Mouse (Mus musculus) intestine, postnatal 0 days (tissue): ENCODE results near the gene Mtss1l. TPM values are rescaled to one million over a fixed set of nuclear protein-coding genes. Genes with fewer than 3 reads are reported as not detected.

Experiments
- ATAC-seq: fragments of 200-750 bp; cut with Nextera tagmentation; 2 replicates; pipeline ENCODE4 v1.8.0; 2017; ENCODE audit warnings: mild to moderate bottlenecking, moderate TSS enrichment, moderate library complexity
- H3K27ac ChIP-seq: fragments of 300-500 bp; sonication (generic); 2 replicates; pipeline ENCODE4 v1.5.1; 2014; ENCODE audit warnings: mild to moderate bottlenecking, low read depth, low read length, moderate library complexity
- H3K27me3 ChIP-seq: fragments of 300-500 bp; sonication (generic); replicated peaks from 2 replicates; pipeline ENCODE4 v1.6.1; 2014; ENCODE audit warnings: low read length, mixed read lengths; ENCODE audit not compliant: control insufficient read depth, insufficient read depth
- H3K36me3 ChIP-seq: fragments of 300-500 bp; sonication (generic); 2 replicates; pipeline ENCODE4 v1.6.1; 2014; ENCODE audit warnings: mild to moderate bottlenecking, moderate library complexity; ENCODE audit not compliant: control insufficient read depth, insufficient read depth
- H3K4me1 ChIP-seq: fragments of 300-500 bp; sonication (generic); replicated peaks from 2 replicates; pipeline ENCODE4 v1.6.1; 2014; ENCODE audit warnings: antibody characterized with exemption, low read length, mixed read lengths; ENCODE audit not compliant: control insufficient read depth, insufficient read depth
- H3K4me2 ChIP-seq: fragments of 300-500 bp; sonication (generic); replicated peaks from 2 replicates; pipeline ENCODE4 v1.6.1; 2014; ENCODE audit warnings: low read depth, mild to moderate bottlenecking, moderate library complexity
- H3K4me3 ChIP-seq: fragments of 300-500 bp; sonication (generic); 2 replicates; pipeline ENCODE4 v1.5.1; 2014; ENCODE audit warnings: low read depth, low read length
- H3K9ac ChIP-seq: fragments of 300-500 bp; sonication (generic); 2 replicates; pipeline ENCODE4 v1.6.1; 2014; ENCODE audit warnings: mild to moderate bottlenecking, low read depth, low read length
- H3K9me3 ChIP-seq: fragments of 300-500 bp; sonication (generic); 2 replicates; pipeline ENCODE4 v1.6.1; 2016; ENCODE audit warnings: mixed run types; ENCODE audit not compliant: control insufficient read depth
- CTCF ChIP-seq: sonication (generic); IDR thresholded peaks from 2 replicates; pipeline ENCODE4 v1.5.1; 2016; ENCODE audit warnings: low read depth, mild to moderate bottlenecking, control low read depth, antibody characterized with exemption, moderate library complexity
- WGBS: fragments of 180-500 bp; shearing (Covaris S2); extraction: QIAGEN DNeasy Blood & Tissue Kit; methylation state at CpG from one replicate; pipeline ENCODE4 v1.1.7; 2014; 5-methylcytosine and 5-hydroxymethylcytosine counted together
- polyA plus RNA-seq: library from polyadenylated mRNA; unstranded; fragments of >200 nt; fragmentation: Nextera tagmentation; extraction: Ambion mirVana; gene quantifications from 2 replicates; pipeline ENCODE4 v1.2.1, GENCODE M21; 2015

The Mtss1l gene
- polyA plus RNA-seq, 1 experiment from 2014 or later = 4.4 TPM

DNA sequence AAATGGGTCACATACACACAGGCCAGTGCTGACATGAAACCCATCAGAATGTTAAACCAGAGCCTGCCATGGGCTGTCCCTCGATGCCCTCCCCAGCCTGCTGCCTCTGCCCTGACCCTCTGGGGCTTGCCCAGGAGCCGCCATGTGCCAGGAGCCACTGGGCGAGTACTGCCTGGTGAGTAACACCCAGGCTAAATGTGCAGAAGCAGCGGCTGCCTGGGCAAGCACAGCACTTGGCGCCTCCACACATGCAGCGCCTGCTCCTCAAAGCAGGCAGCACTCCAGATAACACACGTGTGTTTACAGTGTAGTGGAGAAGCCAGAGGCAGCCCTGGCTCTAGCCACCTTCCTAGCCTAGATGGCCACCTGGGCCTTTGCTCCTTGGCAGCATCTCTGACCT is 8.2 kb upstream of the Mtss1l start:
- Histone ChIP-seq H3K9ac (no peak overlapping the region), H3K4me2 (no peak overlapping the region), H3K4me3 (no peak overlapping the region), H3K27ac (no peak overlapping the region), H3K27me3 (no peaks in the 10 kb centered on the region), H3K9me3 (no peaks in the 10 kb centered on the region), H3K4me1 (peaks cover 11% of the 10 kb centered on the region; the same call in 1 of the 2 replicates), H3K36me3 (peaks cover 44% of the 10 kb centered on the region)
- no peak for TF ChIP-seq CTCF
- 81% methylated on average over 7 of the region's 7 CpGs for WGBS
- ATAC-seq = no peak

GRCm38 (mm10) chr8:110714827-110715519 is 6.3 kb upstream of the Mtss1l start:
- Histone ChIP-seq H3K4me1 (peaks cover 11% of the 10 kb centered on the region; the same call in 1 of the 2 replicates), H3K4me2 (no peak overlapping the region), H3K27me3 (no peaks in the 10 kb centered on the region), H3K36me3 (peaks cover 32% of the 10 kb centered on the region), H3K9me3 (no peaks in the 10 kb centered on the region), H3K4me3 (no peak overlapping the region), H3K9ac (no peak overlapping the region), H3K27ac (peak overlapping the region; percentile 3; the same call in 1 of the 2 replicates)
- no peak for TF ChIP-seq CTCF
- ATAC-seq = no peak
- WGBS = 83% methylated on average over 15 of the region's 15 CpGs

GRCm38 (mm10) chr8:110716075-110716474 is 5.2 kb upstream of the Mtss1l start:
- no peaks in the 10 kb centered on the region for H3K27me3 ChIP-seq
- no peak overlapping the region for H3K4me2 ChIP-seq
- no peak for ATAC-seq
- peak overlapping the region; percentile 57 for H3K27ac ChIP-seq
- no peak overlapping the region for H3K9ac ChIP-seq
- 57% methylated on average over 4 of the region's 4 CpGs for WGBS
- H3K9me3 ChIP-seq = no peaks in the 10 kb centered on the region
- no peak for TF ChIP-seq CTCF
- peaks cover 28% of the 10 kb centered on the region for H3K36me3 ChIP-seq
- H3K4me1 ChIP-seq = peaks cover 15% of the 10 kb centered on the region; the same call in 1 of the 2 replicates
- no peak overlapping the region for H3K4me3 ChIP-seq

GRCm38 (mm10) chr8:110717131-110717530 is 4.1 kb upstream of the Mtss1l start:
- WGBS = 52% methylated on average over 7 of the region's 7 CpGs
- Histone ChIP-seq H3K4me3 (no peak overlapping the region), H3K9ac (no peak overlapping the region), H3K9me3 (no peaks in the 10 kb centered on the region), H3K27me3 (no peaks in the 10 kb centered on the region), H3K27ac (no peak overlapping the region), H3K4me1 (peaks cover 15% of the 10 kb centered on the region; the same call in 1 of the 2 replicates), H3K36me3 (peaks cover 21% of the 10 kb centered on the region), H3K4me2 (no peak overlapping the region)
- no peak for ATAC-seq
- no peak for TF ChIP-seq CTCF

DNA sequence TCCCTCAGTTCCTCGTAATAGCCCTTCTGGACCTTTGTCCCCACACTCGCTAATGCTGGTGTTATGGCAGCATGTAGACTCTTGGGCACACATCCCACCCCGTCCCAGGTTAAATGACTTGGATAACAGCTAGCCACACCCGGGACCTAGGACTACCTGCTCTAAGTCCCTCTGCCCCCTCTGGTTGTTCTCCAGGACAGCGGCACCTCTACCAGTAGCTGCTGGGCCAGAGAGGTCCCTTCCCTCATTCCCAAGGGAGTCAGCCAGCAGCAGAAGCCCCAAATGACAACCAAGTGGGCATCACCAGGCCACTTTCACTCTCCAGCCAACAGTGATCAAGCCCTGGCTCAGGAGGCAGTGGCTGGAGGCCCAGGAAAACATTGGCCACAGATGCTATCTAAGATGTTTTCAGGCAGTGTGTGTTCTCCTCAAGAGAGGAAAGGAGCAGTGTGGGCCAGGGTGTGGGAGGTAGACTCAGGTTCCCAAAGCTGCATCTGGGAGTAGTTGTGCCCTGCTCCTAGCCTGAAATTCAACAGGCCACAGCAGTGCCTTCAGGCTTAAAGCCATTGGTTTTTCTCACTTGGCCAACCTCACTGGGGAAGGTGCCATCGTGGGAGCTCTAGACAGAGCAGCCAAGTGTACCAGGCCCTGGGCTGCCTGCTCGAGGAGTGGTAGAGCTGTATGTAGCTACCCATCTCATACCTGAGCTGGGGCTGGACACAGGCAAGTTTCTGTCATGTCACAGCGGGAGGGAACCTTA is 2.9 kb upstream of the Mtss1l start:
- 62% methylated on average over 8 of the region's 8 CpGs for WGBS
- Histone ChIP-seq H3K4me2 (no peak overlapping the region), H3K27me3 (no peaks in the 10 kb centered on the region), H3K4me1 (peaks cover 15% of the 10 kb centered on the region; the same call in 1 of the 2 replicates), H3K9ac (no peak overlapping the region), H3K4me3 (no peak overlapping the region), H3K36me3 (peaks cover 12% of the 10 kb centered on the region), H3K9me3 (no peaks in the 10 kb centered on the region), H3K27ac (peak overlapping the region; percentile 50; the same call in 1 of the 2 replicates)
- ATAC-seq = no peak
- TF ChIP-seq CTCF = no peak

GRCm38 (mm10) chr8:110718969-110719670 is 2.2 kb upstream of the Mtss1l start:
- no peak overlapping the region; the same call in 1 of the 2 replicates for H3K9ac ChIP-seq
- no peak for ATAC-seq

More at GRCm38 (mm10) chr8:110718969-110719670, 2.2 kb upstream of the Mtss1l start:
- Histone ChIP-seq H3K4me3 (no peak overlapping the region), H3K36me3 (peaks cover 4% of the 10 kb centered on the region; the same call in 1 of the 2 replicates), H3K4me2 (no peak overlapping the region), H3K27me3 (no peaks in the 10 kb centered on the region), H3K4me1 (peaks cover 15% of the 10 kb centered on the region; the same call in 1 of the 2 replicates), H3K27ac (peak overlapping the region; percentile 50; the same call in 1 of the 2 replicates), H3K9me3 (no peaks in the 10 kb centered on the region)
- 50% methylated on average over 12 of the region's 12 CpGs for WGBS
- TF ChIP-seq CTCF = no peak
